Mouse (Mus musculus) ES-E14 (cell line): ENCODE measurements around the gene Pllp. TPM values are rescaled to one million over a fixed set of nuclear protein-coding genes. Genes with fewer than 3 reads are reported as not detected.

Source experiments
- DNase-seq: peaks from one replicate; pipeline ENCODE4 v3.0.0-alpha.2; 2013; ENCODE audit warnings: low read depth, low spot score
- H3K27ac ChIP-seq: 2 replicates; pipeline ENCODE4 v1.5.1; 2012; ENCODE audit warnings: low read depth, mild to moderate bottlenecking, low read length, moderate library complexity, mixed read lengths; ENCODE audit not compliant: poor library complexity, insufficient read depth, severe bottlenecking
- H3K36me3 ChIP-seq: 2 replicates; pipeline ENCODE4 v1.6.1; 2012; ENCODE audit warnings: mild to moderate bottlenecking, low read length, moderate library complexity, mixed read lengths; ENCODE audit not compliant: control insufficient read depth, poor library complexity, insufficient read depth, severe bottlenecking
- H3K4me1 ChIP-seq, 2 experiments: fragments of 150-350 bp in 1 of 2; sonication (generic) in 1 of 2; 2 replicates each; pipeline ENCODE4 v1.6.1; 2012; ENCODE audit warnings: low read length in 2 of 2, mild to moderate bottlenecking in 1 of 2, mixed read lengths in 1 of 2; ENCODE audit not compliant: control insufficient read depth in 2 of 2, insufficient read depth in 2 of 2, poor library complexity in 1 of 2
- H3K4me3 ChIP-seq, 2 experiments: fragments of 150-350 bp in 1 of 2; sonication (generic) in 1 of 2; 2 replicates each; pipeline ENCODE4 v1.5.1; 2012; ENCODE audit warnings: low read length in 2 of 2, low read depth in 1 of 2, mild to moderate bottlenecking in 1 of 2, mixed read lengths in 1 of 2; ENCODE audit not compliant: insufficient read depth in 1 of 2, poor library complexity in 1 of 2, severe bottlenecking in 1 of 2
- H3K9ac ChIP-seq: 2 replicates; pipeline ENCODE4 v1.6.1; 2012; ENCODE audit warnings: low read depth, mild to moderate bottlenecking, low read length, mixed read lengths; ENCODE audit not compliant: poor library complexity, insufficient read depth, severe bottlenecking
- H3K9me3 ChIP-seq: fragments of 150-350 bp; sonication (generic); 2 replicates; pipeline ENCODE4 v1.6.1; 2012; ENCODE audit warnings: low read depth, mild to moderate bottlenecking, low read length; ENCODE audit not compliant: control insufficient read depth, insufficient read depth
- CHD2 ChIP-seq: IDR thresholded peaks from 2 replicates; pipeline ENCODE4 v1.6.1; 2014; ENCODE audit warnings: mild to moderate bottlenecking, low read depth, low read length, inconsistent platforms
- HCFC1 ChIP-seq: IDR thresholded peaks from 2 replicates; pipeline ENCODE4 v1.6.1; 2012; ENCODE audit warnings: low read length, inconsistent platforms, borderline replicate concordance; ENCODE audit not compliant: insufficient read depth
- MAFK ChIP-seq: IDR thresholded peaks from 2 replicates; pipeline ENCODE4 v1.6.1; 2014; ENCODE audit warnings: mild to moderate bottlenecking, low read depth, low read length, inconsistent platforms; ENCODE audit not compliant: insufficient read depth
- ZC3H11A ChIP-seq: IDR thresholded peaks from 2 replicates; pipeline ENCODE4 v1.6.1; 2012; ENCODE audit warnings: low read depth, mild to moderate bottlenecking, inconsistent platforms, low read length, borderline replicate concordance
- ZNF384 ChIP-seq: IDR thresholded peaks from 2 replicates; pipeline ENCODE4 v1.6.1; 2012; ENCODE audit warnings: low read depth, low read length, inconsistent platforms
- in situ Hi-C, 2 experiments: fragments of 600-800 bp; cut with MboI; formaldehyde crosslinking; loops; one replicate each; pipeline ENCODE4 v1.15.1; 2025; ENCODE audit warnings: low sequenced_read_pairs in 2 of 2, inconsistent platforms in 1 of 2; ENCODE audit not compliant: unreplicated experiment in 2 of 2
- total RNA-seq: library from RNA; depleted of rRNA; stranded (reverse); fragments of 300-350 nt; gene quantifications from 2 replicates; pipeline ENCODE4 v1.2.3, GENCODE M21; 2012

Pllp gene
- total RNA-seq, 1 experiment: 7.8 TPM

DNA sequence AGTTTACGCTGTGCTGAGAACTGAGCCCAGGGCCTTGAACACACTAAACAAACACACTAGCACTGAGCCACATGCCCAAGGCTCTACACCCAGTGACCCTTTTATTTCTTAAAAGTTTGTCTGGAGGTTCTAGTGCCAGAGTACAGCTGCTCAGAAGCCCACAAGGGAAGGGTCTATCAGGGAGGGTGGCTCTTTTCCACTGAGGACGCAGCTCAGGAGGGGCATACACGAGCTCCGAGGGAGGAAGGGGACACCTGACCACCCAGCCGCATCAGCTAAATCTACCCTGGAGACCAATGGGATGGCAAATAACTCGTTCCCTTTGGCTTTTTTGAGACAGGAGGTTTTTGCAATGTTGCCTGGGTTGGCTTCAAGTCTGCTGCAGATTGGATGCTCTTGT, 1.9 kb upstream of the Pllp start:
- no peaks in the 10 kb centered on the region for H3K36me3 ChIP-seq
- no peak overlapping the region for H3K9ac ChIP-seq
- in situ Hi-C loops: no loop called here
- no peak overlapping the region for H3K4me3 ChIP-seq
- TF ChIP-seq HCFC1: no peak
- TF ChIP-seq ZC3H11A: no peak
- TF ChIP-seq CHD2: no peak
- no peak for TF ChIP-seq ZNF384
- no peak for TF ChIP-seq MAFK
- H3K9me3 ChIP-seq: no peaks in the 10 kb centered on the region
- H3K27ac ChIP-seq: no peak overlapping the region
- no peak for DNase-seq
- H3K4me1 ChIP-seq: 0 out of 4 replicates have a peak, but pooled peaks cover 2 to 3% of the 10 kb centered on the region in 2 experiments

GRCm38 (mm10) chr8:94696566-94696965, 488 bp upstream of the Pllp start:
- in situ Hi-C loops: no loop called here
- DNase-seq: no peak
- no peaks in the 10 kb centered on the region for H3K9me3 ChIP-seq
- no peak overlapping the region for H3K9ac ChIP-seq
- TF ChIP-seq ZNF384: no peak
- no peak for TF ChIP-seq CHD2
- TF ChIP-seq ZC3H11A: no peak
- no peak for TF ChIP-seq MAFK
- no peak for TF ChIP-seq HCFC1
- H3K36me3 ChIP-seq: no peaks in the 10 kb centered on the region
- no peak overlapping the region for H3K27ac ChIP-seq
- 0 out of 4 replicates have a peak, but pooled peaks cover 2 to 3% of the 10 kb centered on the region in 2 experiments for H3K4me1 ChIP-seq
- no peak overlapping the region for H3K4me3 ChIP-seq

- H3K4me1 ChIP-seq: 0 out of 4 replicates have a peak, but pooled peaks cover 2 to 3% of the 10 kb centered on the region in 2 experiments
- H3K36me3 ChIP-seq: no peaks in the 10 kb centered on the region
- TF ChIP-seq MAFK (no peak), ZNF384 (no peak), HCFC1 (no peak), ZC3H11A (no peak), CHD2 (no peak)
- in situ Hi-C loops: no loop called here
- H3K27ac ChIP-seq: no peak overlapping the region
- DNase-seq: no peak
- peak overlapping the region; percentile 65 for H3K9ac ChIP-seq
- peak overlapping the region; percentile 79 to 81 for H3K4me3 ChIP-seq
- H3K9me3 ChIP-seq: no peaks in the 10 kb centered on the region
These were observed 611 bp downstream of the Pllp start for GRCm38 (mm10) chr8:94695341-94695993.

- H3K36me3 ChIP-seq: no peaks in the 10 kb centered on the region
- TF ChIP-seq HCFC1 (no peak), ZC3H11A (no peak), CHD2 (no peak), ZNF384 (no peak), MAFK (no peak)
- H3K4me3 ChIP-seq: peak overlapping the region in 1 of 2 experiments; percentile 79; a peak in 1 of 4 replicates
- H3K27ac ChIP-seq: no peak overlapping the region
- H3K9me3 ChIP-seq: no peaks in the 10 kb centered on the region
- in situ Hi-C loops: no loop called here
- H3K4me1 ChIP-seq: 0 out of 4 replicates have a peak, but pooled peaks cover 2 to 3% of the 10 kb centered on the region in 2 experiments
- no peak overlapping the region for H3K9ac ChIP-seq
- no peak for DNase-seq
These were observed 1.4 kb downstream of the Pllp start for GRCm38 (mm10) chr8:94694701-94695100.
